Mouse (Mus musculus) limb, embryonic 11.5 days (tissue): ENCODE data around the gene Nkx2-9. TPM values are rescaled to one million over a fixed set of nuclear protein-coding genes. Genes with fewer than 3 reads are reported as not detected.

Experiments used
- ATAC-seq: fragments of 200-750 bp; cut with Nextera tagmentation; 2 replicates; pipeline ENCODE4 v1.8.0; 2017; ENCODE audit warnings: low read depth; ENCODE audit not compliant: insufficient number of reproducible peaks, low FRiP score, low TSS enrichment
- DNase-seq: peaks from one replicate; pipeline ENCODE4 v3.0.0-alpha.2; 2015; ENCODE audit warnings: low spot score
- H3K27ac ChIP-seq: fragments of 300-500 bp; sonication (generic); replicated peaks from 2 replicates; pipeline ENCODE4 v1.5.1; 2014; ENCODE audit warnings: low read depth, mild to moderate bottlenecking, low read length
- H3K27me3 ChIP-seq: fragments of 300-500 bp; sonication (generic); 2 replicates; pipeline ENCODE4 v1.6.1; 2014; ENCODE audit warnings: mild to moderate bottlenecking, low read length, mixed read lengths; ENCODE audit not compliant: control insufficient read depth, insufficient read depth
- H3K36me3 ChIP-seq: fragments of 300-500 bp; sonication (generic); 2 replicates; pipeline ENCODE4 v1.6.1; 2014; ENCODE audit warnings: mild to moderate bottlenecking, low read length, moderate library complexity, mixed read lengths; ENCODE audit not compliant: control insufficient read depth, insufficient read depth
- H3K4me1 ChIP-seq: fragments of 300-500 bp; sonication (generic); 2 replicates; pipeline ENCODE4 v1.6.1; 2014; ENCODE audit warnings: low read length, mixed read lengths; ENCODE audit not compliant: control insufficient read depth, insufficient read depth
- H3K4me2 ChIP-seq: fragments of 300-500 bp; sonication (generic); 2 replicates; pipeline ENCODE4 v1.6.1; 2014; ENCODE audit warnings: low read depth, mild to moderate bottlenecking, moderate library complexity; ENCODE audit not compliant: severe bottlenecking
- H3K4me3 ChIP-seq: fragments of 300-500 bp; sonication (generic); 2 replicates; pipeline ENCODE4 v1.5.1; 2014; ENCODE audit warnings: low read depth, low read length
- H3K9ac ChIP-seq: fragments of 300-500 bp; sonication (generic); 2 replicates; pipeline ENCODE4 v1.6.1; 2014; ENCODE audit warnings: mild to moderate bottlenecking, low read length
- H3K9me3 ChIP-seq: fragments of 300-500 bp; sonication (generic); 2 replicates; pipeline ENCODE4 v1.6.1; 2016; ENCODE audit warnings: low read length; ENCODE audit not compliant: control insufficient read depth
- WGBS: fragments of 180-500 bp; shearing (Covaris S2); extraction: QIAGEN DNeasy Blood & Tissue Kit; methylation state at CpG from one replicate; pipeline ENCODE4 v1.1.7; 2014; 5-methylcytosine and 5-hydroxymethylcytosine counted together
- polyA plus RNA-seq: library from polyadenylated mRNA; unstranded; fragments of >200 nt; fragmentation: Nextera tagmentation; extraction: Ambion mirVana; gene quantifications from 2 replicates; pipeline ENCODE4 v1.2.1, GENCODE M21; 2014

Nkx2-9 gene
- polyA plus RNA-seq, 1 experiment from 2014 or later, result not detected

GRCm38 (mm10) chr12:56612349-56612735, 742 bp downstream of the Nkx2-9 start:
- H3K4me2 ChIP-seq, result peak overlapping the region; percentile 63
- ATAC-seq (no peak), DNase-seq (no peak)
- no peak overlapping the region for H3K27ac ChIP-seq
- H3K4me1 ChIP-seq, result peaks cover 14% of the 10 kb centered on the region
- no peak overlapping the region; the same call in 1 of the 2 replicates for H3K9ac ChIP-seq
- H3K4me3 ChIP-seq, result peak overlapping the region; percentile 23
- 1% methylated on average over 10 of the region's 10 CpGs for WGBS
- no peaks in the 10 kb centered on the region for H3K9me3 ChIP-seq
- peaks cover 89% of the 10 kb centered on the region for H3K27me3 ChIP-seq
- H3K36me3 ChIP-seq, result no peaks in the 10 kb centered on the region

- peaks cover 88% of the 10 kb centered on the region for H3K27me3 ChIP-seq
- no peaks in the 10 kb centered on the region for H3K9me3 ChIP-seq
- H3K9ac ChIP-seq, result peak overlapping the region; percentile 22; the same call in 1 of the 2 replicates
- H3K4me2 ChIP-seq, result peak overlapping the region; percentile 63
- peak overlapping the region; percentile 23 for H3K4me3 ChIP-seq
- WGBS, result under 1% methylated on average over 57 of the region's 57 CpGs
- H3K27ac ChIP-seq, result no peak overlapping the region
- peak; percentile 38; the same call in 1 of the 2 replicates for ATAC-seq
- peak; percentile 69 for DNase-seq
- peaks cover 14% of the 10 kb centered on the region for H3K4me1 ChIP-seq
- H3K36me3 ChIP-seq, result no peaks in the 10 kb centered on the region
Observed at GRCm38 (mm10) chr12:56611504-56612348, 1.4 kb downstream of the Nkx2-9 start.

- WGBS, result 3% methylated on average over 6 of the region's 6 CpGs
- Histone ChIP-seq H3K9me3 (no peaks in the 10 kb centered on the region), H3K36me3 (no peaks in the 10 kb centered on the region), H3K4me1 (peaks cover 14% of the 10 kb centered on the region), H3K4me3 (no peak overlapping the region), H3K9ac (no peak overlapping the region), H3K27me3 (peaks cover 82% of the 10 kb centered on the region), H3K4me2 (no peak overlapping the region), H3K27ac (no peak overlapping the region)
- ATAC-seq (no peak), DNase-seq (peak; percentile 37)
Observed at GRCm38 (mm10) chr12:56610851-56611250, 2.2 kb downstream of the Nkx2-9 start.

- no peaks in the 10 kb centered on the region for H3K27me3 ChIP-seq
- DNase-seq, result no peak
- H3K36me3 ChIP-seq, result no peaks in the 10 kb centered on the region
- no peak for ATAC-seq
- H3K9ac ChIP-seq, result no peak overlapping the region
- 10% methylated on average over 4 of the region's 4 CpGs for WGBS
- no peak overlapping the region for H3K4me3 ChIP-seq
- no peaks in the 10 kb centered on the region for H3K9me3 ChIP-seq
- no peak overlapping the region for H3K4me2 ChIP-seq
- no peaks in the 10 kb centered on the region for H3K4me1 ChIP-seq
- H3K27ac ChIP-seq, result no peak overlapping the region
Observed at GRCm38 (mm10) chr12:56591722-56592121, 21.4 kb downstream of the Nkx2-9 start.

GRCm38 (mm10) chr12:56587830-56588229, 25.3 kb downstream of the Nkx2-9 start:
- Histone ChIP-seq H3K9me3 (no peaks in the 10 kb centered on the region), H3K36me3 (no peaks in the 10 kb centered on the region), H3K27me3 (no peaks in the 10 kb centered on the region), H3K4me3 (no peak overlapping the region), H3K27ac (no peak overlapping the region), H3K4me2 (no peak overlapping the region), H3K4me1 (no peaks in the 10 kb centered on the region), H3K9ac (no peak overlapping the region)
- 33% methylated on average over 6 of the region's 6 CpGs for WGBS
- ATAC-seq (no peak), DNase-seq (no peak)

Other genes with a start within 250 kb of the Nkx2-9 start
- gene Nkx2-1, start 76.4 kb downstream of the Nkx2-9 start, polyA plus RNA-seq, result not detected in 2 replicates
- gene Pax9, start 78.5 kb upstream of the Nkx2-9 start, polyA plus RNA-seq, result 3.1 and 3.8 TPM in 2 replicates